In genomic region chr13:90337591-90337990, GRCm38 (mm10) we compare ENCODE assay signal across 29 mouse cellular contexts.
DNase-seq lines count a peak whose midpoint lies in the region; ATAC-seq and TF ChIP-seq lines count a peak whose summit lies in the region.
"Had no signal": no experiment of that assay in that cellular context is flagged by ENCODE, and none has a peak within 500 bp of the region (broad histone marks: within the 10 kb centered on the region; RNA-seq: fewer than 3 reads in every experiment).

No protein-coding gene starts in this region.

- no peaks in the 10 kb centered on the region for H3K79me3 ChIP-seq in C2C12 (ENCODE audit: low read depth)

- POLR2A ChIA-PET in Patski (lab: Charles Lee): no interaction called here

- no peak for TF ChIP-seq CTCF in C2C12 (IDR thresholded peaks at IDR 0.05; ENCODE audit: control insufficient read depth, insufficient read depth, insufficient read length)
- TF ChIP-seq CTCF in Patski (IDR thresholded peaks at IDR 0.05): no peak

- H3K27me3 ChIP-seq in C2C12 (ENCODE audit: control insufficient read depth, insufficient read depth, insufficient read length) (no peaks in the 10 kb centered on the region), Patski (no peaks in the 10 kb centered on the region)
- H3K27me3 ChIP-seq: CH12.LX; embryonic facial prominence, embryonic 12.5 days; embryonic facial prominence, embryonic 15.5 days; heart, embryonic 12.5 days; heart, embryonic 15.5 days had no signal

- no peak for ATAC-seq in Patski
- ATAC-seq: forebrain, embryonic 15.5 days; hindbrain, postnatal 0 days; inflammation-experienced regulatory T-cells, adult 6 months; intestine, embryonic 16.5 days had no signal

- intact Hi-C loops in left cerebral cortex, postnatal 4 days (cut with DNase I): no loop called here

- H3ac ChIP-seq in C2C12 (ENCODE audit: control insufficient read depth, insufficient read length, low read depth): no peak overlapping the region

- no peaks in the 10 kb centered on the region for H3K36me3 ChIP-seq in C2C12 (ENCODE audit: control insufficient read depth, insufficient read depth)
- H3K36me3 ChIP-seq: embryonic facial prominence, embryonic 12.5 days; embryonic facial prominence, embryonic 15.5 days; forebrain, embryonic 12.5 days; forebrain, embryonic 15.5 days; G1E; heart, embryonic 12.5 days; heart, embryonic 15.5 days; hindbrain, embryonic 10.5 days had no signal

- H3K79me2 ChIP-seq in C2C12 (ENCODE audit: control insufficient read depth, insufficient read depth): no peaks in the 10 kb centered on the region

- H3K4me3 ChIP-seq in C2C12 (ENCODE audit: insufficient read depth, poor library complexity, severe bottlenecking): no peak overlapping the region
- H3K4me3 ChIP-seq: embryonic facial prominence, embryonic 12.5 days; embryonic facial prominence, embryonic 15.5 days; erythroblast, embryonic 14.5 days; forebrain, embryonic 12.5 days; forebrain, embryonic 15.5 days; heart, embryonic 12.5 days; heart, embryonic 15.5 days; hindbrain, embryonic 10.5 days had no signal

- in situ Hi-C loops in Patski (cut with MboI; ENCODE audit: low pct_unique_long_range_greater_than_20kb): no loop called here

- DNase-seq in 3134 (ENCODE audit: extremely low read depth, insufficient read length, low spot score) (peak; percentile 11), Patski (ENCODE audit: low read depth, low spot score) (peak; percentile 34)
- DNase-seq in spleen, adult 12 weeks (ENCODE audit: low spot score): no peak
- DNase-seq in left cerebral cortex, postnatal 4 days: no peak
- DNase-seq in layer of hippocampus, adult 8-10 months (ENCODE audit: low spot score in 2 of 2): no peak
- DNase-seq: adrenal gland, adult 2 months; adrenal gland, postnatal 14 days; cerebellum, adult 11 months; cerebellum, adult 2 months; cerebellum, adult 9-11 months; cerebellum, postnatal 25 days; gastrocnemius, postnatal 25 days; heart, adult 18-20 months; heart, postnatal 10 days; heart, postnatal 36 days had no signal

- CTCF ChIA-PET in Patski (lab: Charles Lee): interaction anchor here (0.9 kb wide), 1 partner anchor 28 kb away, joined by 3 read pairs; no protein-coding TSS in a partner anchor

TF ChIP-seq in C2C12, 6 proteins besides CTCF, POLR2A, EP300 and RAD21:
- no peak for TF ChIP-seq MYOD1 (IDR thresholded peaks at IDR 0.05; ENCODE audit: control insufficient read depth, insufficient read length, low read depth)
- TF ChIP-seq MYOG (IDR thresholded peaks at IDR 0.05; ENCODE audit: control insufficient read depth, extremely low read depth, insufficient read length): no peak
- no peak for TF ChIP-seq CEBPB (IDR thresholded peaks at IDR 0.05; ENCODE audit: low read depth)
- TF ChIP-seq USF1 (IDR thresholded peaks at IDR 0.05; ENCODE audit: low read depth): no peak
- peak; percentile 99 for TF ChIP-seq FOSL1 (IDR thresholded peaks at IDR 0.05; ENCODE audit: insufficient read depth, low read length, poor library complexity, severe bottlenecking)
- TF ChIP-seq MAX (IDR thresholded peaks at IDR 0.05): peak; percentile 12

Comparison
In these comparisons a context has a peak if more than half of its experiments do, and no peak if none do; other contexts are left out.
1. DNase-seq: peak in 3134 (single experiment) and Patski (single experiment); none in spleen, adult 12 weeks (single experiment), left cerebral cortex, postnatal 4 days (single experiment) and layer of hippocampus, adult 8-10 months (0 of 2).